ENCODE assay signal across 18 mouse cellular contexts in genomic region chr13:54605426-54605825, GRCm38 (mm10). TPM values are rescaled to one million over a fixed set of nuclear protein-coding genes. Genes with fewer than 3 reads are reported as not detected.
DNase-seq lines count a peak whose midpoint lies in the region; ATAC-seq and TF ChIP-seq lines count a peak whose summit lies in the region.
"Had no signal": no experiment of that assay in that cellular context is flagged by ENCODE, and none has a peak within 500 bp of the region (broad histone marks: within the 10 kb centered on the region; RNA-seq: fewer than 3 reads in every experiment).

No protein-coding gene starts in this region.

- H3K9ac ChIP-seq in kidney, embryonic 16.5 days (replicated peaks; ENCODE audit: low read length) = no peak overlapping the region
- H3K9ac ChIP-seq: embryonic facial prominence, embryonic 13.5 days; forebrain, embryonic 13.5 days; heart, embryonic 13.5 days; hindbrain, embryonic 15.5 days; lung, embryonic 15.5 days had no signal

- TF ChIP-seq CTCF in gastrocnemius, adult 2 months (IDR thresholded peaks at IDR 0.05) = no peak
- no peak for TF ChIP-seq CTCF in small intestine, adult 2 months (IDR thresholded peaks at IDR 0.05; ENCODE audit: extremely low read depth, insufficient read length, insufficient replicate concordance, low read depth, low read length)

- H3K9me3 ChIP-seq in kidney, embryonic 16.5 days (ENCODE audit: low read length) = no peaks in the 10 kb centered on the region
- H3K9me3 ChIP-seq: embryonic facial prominence, embryonic 13.5 days; forebrain, embryonic 13.5 days; heart, embryonic 13.5 days; hindbrain, embryonic 15.5 days; lung, embryonic 15.5 days had no signal

- no peak for ATAC-seq in kidney, embryonic 16.5 days (ENCODE audit: low FRiP score, low TSS enrichment)
- ATAC-seq: forebrain, embryonic 13.5 days had no signal

- intact Hi-C loops in gastrocnemius, adult 2 months (cut with DNase I) = no loop called here

- no peak for TF ChIP-seq POLR2A in small intestine, adult 2 months (IDR thresholded peaks at IDR 0.05; ENCODE audit: low read depth, low read length)

- peak overlapping the region; percentile 87 for H3K27ac ChIP-seq in gastrocnemius, adult 2 months
- no peak overlapping the region for H3K27ac ChIP-seq in kidney, embryonic 16.5 days (ENCODE audit: low read length)
- H3K27ac ChIP-seq in small intestine, adult 2 months (ENCODE audit: insufficient read depth, low read depth, low read length) = peak overlapping the region; percentile 92
- H3K27ac ChIP-seq: embryonic facial prominence, embryonic 13.5 days; forebrain, embryonic 13.5 days; heart, embryonic 13.5 days; hindbrain, embryonic 15.5 days; lung, embryonic 15.5 days had no signal

- H3K36me3 ChIP-seq in kidney, embryonic 16.5 days (ENCODE audit: insufficient read depth, low read length) = peaks cover 17% of the 10 kb centered on the region; the same call in 1 of the 2 replicates
- peaks cover 9% of the 10 kb centered on the region for H3K36me3 ChIP-seq in small intestine, adult 2 months (ENCODE audit: control insufficient read depth, insufficient read depth, low read length)
- H3K36me3 ChIP-seq: lung, embryonic 15.5 days had no signal

- no peaks in the 10 kb centered on the region for H3K27me3 ChIP-seq in kidney, embryonic 16.5 days (ENCODE audit: insufficient read depth, low read length)
- H3K27me3 ChIP-seq in small intestine, adult 2 months (ENCODE audit: control insufficient read depth, insufficient read depth, low read length) = no peaks in the 10 kb centered on the region
- H3K27me3 ChIP-seq: heart, embryonic 13.5 days; hindbrain, embryonic 15.5 days; lung, embryonic 15.5 days had no signal

- DNase-seq in gastrocnemius, adult 2 months = no peak
- DNase-seq in gastrocnemius, adult 8-10 months (ENCODE audit: low spot score in 2 of 2) = no peak
- peak; percentile 52 for DNase-seq in kidney, postnatal 14 days
- peak; percentile 72 for DNase-seq in R1 (ENCODE audit: low read depth, low spot score)
- DNase-seq in spleen, postnatal 14 days (ENCODE audit: low spot score in 2 of 2) = no peak
- DNase-seq in frontal cortex, postnatal 14 days (ENCODE audit: low spot score in 2 of 2) = no peak
- DNase-seq: layer of hippocampus, adult 9-11 months; right cerebral cortex, adult 18-20 months; thymus, adult 18-20 months had no signal

- H3K4me1 ChIP-seq in kidney, embryonic 16.5 days (ENCODE audit: insufficient read depth, low read length) = peaks cover 14% of the 10 kb centered on the region
- peaks cover 34% of the 10 kb centered on the region for H3K4me1 ChIP-seq in small intestine, adult 2 months (ENCODE audit: control insufficient read depth, insufficient read depth, insufficient read length, low read length)

- H3K4me3 ChIP-seq in gastrocnemius, adult 2 months = peak overlapping the region; percentile 36; the same call in 1 of the 2 replicates
- no peak overlapping the region for H3K4me3 ChIP-seq in kidney, embryonic 16.5 days (ENCODE audit: low read length)
- no peak overlapping the region for H3K4me3 ChIP-seq in small intestine, adult 2 months (ENCODE audit: low read depth, low read length)
- H3K4me3 ChIP-seq: embryonic facial prominence, embryonic 13.5 days; forebrain, embryonic 13.5 days; heart, embryonic 13.5 days; hindbrain, embryonic 15.5 days; lung, embryonic 15.5 days had no signal

- WGBS in kidney, embryonic 16.5 days = 74% methylated on average over 5 of the region's 5 CpGs
- 22% methylated on average over 5 of the region's 5 CpGs for WGBS in small intestine, adult 2 months

- no peak overlapping the region for H3K4me2 ChIP-seq in kidney, embryonic 16.5 days (replicated peaks; ENCODE audit: low read depth, low read length)
- H3K4me2 ChIP-seq: embryonic facial prominence, embryonic 13.5 days; forebrain, embryonic 13.5 days; heart, embryonic 13.5 days; hindbrain, embryonic 15.5 days; liver, embryonic 11.5 days; lung, embryonic 15.5 days; midbrain, embryonic 11.5 days had no signal

RNA-seq across cellular contexts. Expression of gene Cltb, which starts 5.7 kb away (rescaled TPM):
- 100 to 1,000 TPM; 130 to 160 TPM for total RNA-seq in gastrocnemius, adult 2 months (2021)
- total RNA-seq in gastrocnemius, adult 8-10 months (2022) = 100 to 1,000 TPM; 168 to 177 (median 172) TPM
- polyA plus RNA-seq in kidney, embryonic 16.5 days (2015; fragmentation: Nextera tagmentation; extraction: Ambion mirVana) = 45.2 and 47.1 TPM in 2 replicates
- 34.7 and 84.6 TPM in 2 replicates for polyA plus RNA-seq in small intestine, adult 2 months (2012; rRNA removed)

RNA-seq across cellular contexts. Expression of gene Higd2a, which starts 15.4 kb away (rescaled TPM):
- 100 to 1,000 TPM; 148 to 150 TPM for total RNA-seq in gastrocnemius, adult 2 months (2021)
- 100 to 1,000 TPM; 131 to 155 (median 141) TPM for total RNA-seq in gastrocnemius, adult 8-10 months (2022)
- 203 and 208 TPM in 2 replicates for polyA plus RNA-seq in kidney, embryonic 16.5 days (2015; fragmentation: Nextera tagmentation; extraction: Ambion mirVana)
- polyA plus RNA-seq in small intestine, adult 2 months (2012; rRNA removed) = 93.9 and 163 TPM in 2 replicates

RNA-seq across cellular contexts. Expression of gene Nop16, which starts 15.5 kb away (rescaled TPM):
- total RNA-seq in gastrocnemius, adult 2 months (2021) = 10 to 100 TPM; 16.2 to 20.5 TPM
- total RNA-seq in gastrocnemius, adult 8-10 months (2022) = 10 to 100 TPM; 14.8 to 18.9 (median 16.7) TPM
- 97.6 and 106 TPM in 2 replicates for polyA plus RNA-seq in kidney, embryonic 16.5 days (2015; fragmentation: Nextera tagmentation; extraction: Ambion mirVana)
- 2.3 and 2.4 TPM in 2 replicates for polyA plus RNA-seq in small intestine, adult 2 months (2012; rRNA removed)

RNA-seq across cellular contexts. Expression of gene Faf2, which starts 16.2 kb away (rescaled TPM):
- 10 to 100 TPM; 11.1 to 16.8 TPM for total RNA-seq in gastrocnemius, adult 2 months (2021)
- total RNA-seq in gastrocnemius, adult 8-10 months (2022) = 10 to 100 TPM; 11.6 to 12.1 (median 11.9) TPM
- 76.0 and 83.6 TPM in 2 replicates for polyA plus RNA-seq in kidney, embryonic 16.5 days (2015; fragmentation: Nextera tagmentation; extraction: Ambion mirVana)
- polyA plus RNA-seq in small intestine, adult 2 months (2012; rRNA removed) = 11.1 and 14.5 TPM in 2 replicates

RNA-seq across cellular contexts. Expression of gene Arl10, which starts 30.6 kb away (rescaled TPM):
- 1 to 10 TPM; 2.0 to 3.2 TPM for total RNA-seq in gastrocnemius, adult 2 months (2021)
- 1 to 10 TPM in 3 of 4 experiments, under 1 TPM in 1; 0.87 to 3.5 (median 2.1) TPM for total RNA-seq in gastrocnemius, adult 8-10 months (2022)
- polyA plus RNA-seq in kidney, embryonic 16.5 days (2015; fragmentation: Nextera tagmentation; extraction: Ambion mirVana) = 31.8 and 37.8 TPM in 2 replicates
- polyA plus RNA-seq in small intestine, adult 2 months (2012; rRNA removed) = 6.6 and 11.4 TPM in 2 replicates

Comparison
In these comparisons a context has a peak if more than half of its experiments do, and no peak if none do; other contexts are left out.
1. DNase-seq: peak in kidney, postnatal 14 days (single experiment) and R1 (single experiment); none in gastrocnemius, adult 2 months (single experiment), gastrocnemius, adult 8-10 months (0 of 2), spleen, postnatal 14 days (0 of 2) and frontal cortex, postnatal 14 days (0 of 2).